Mouse (Mus musculus) hindlimb bud, embryonic 11.5 days (tissue): ENCODE measurements around the gene Aaas.

ENCODE experiments used
- DNase-seq: peaks from one replicate; pipeline ENCODE4 v3.0.0-alpha.2; 2012; ENCODE audit warnings: low read depth, low spot score; ENCODE audit errors: extremely low spot score

Gene Aaas

DNA sequence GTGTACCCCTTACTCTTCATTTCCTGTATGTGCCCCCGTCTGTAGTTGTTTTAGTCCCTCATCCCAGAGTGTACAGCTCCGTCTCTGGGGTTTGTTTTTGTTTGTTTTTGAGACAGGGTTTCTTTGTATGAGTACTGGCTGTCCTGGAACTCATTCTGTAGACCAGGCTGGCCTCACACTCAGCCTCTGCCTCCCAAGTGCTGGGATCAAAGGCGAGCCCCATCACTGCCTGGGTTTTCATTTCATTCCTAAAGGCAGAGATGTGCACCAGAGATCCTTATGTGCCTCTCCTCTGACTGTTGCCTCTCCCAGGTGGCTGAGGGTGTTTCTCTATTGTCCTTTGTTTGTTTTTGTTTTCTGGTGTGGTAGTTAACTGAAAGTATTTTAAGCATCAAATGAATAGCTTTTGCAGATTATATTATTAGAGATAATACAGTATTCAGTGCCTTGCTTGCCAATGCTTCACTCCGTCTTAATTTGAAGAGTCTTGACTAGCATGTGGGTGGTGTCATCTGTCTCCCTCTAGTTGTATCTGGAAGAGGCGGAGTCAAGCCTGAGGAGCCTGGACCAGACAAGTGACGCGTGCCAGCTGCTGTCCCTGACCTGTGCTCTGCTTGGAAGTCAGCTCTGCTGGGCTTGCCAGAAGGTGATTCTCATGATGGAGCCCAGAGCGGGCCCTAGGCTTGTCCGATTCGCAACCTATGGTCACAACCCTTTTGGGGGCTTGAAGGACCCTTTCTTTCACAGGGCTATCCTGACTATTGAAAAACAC lies 40.3 kb downstream of the Aaas start:
- no peak for DNase-seq

DNA sequence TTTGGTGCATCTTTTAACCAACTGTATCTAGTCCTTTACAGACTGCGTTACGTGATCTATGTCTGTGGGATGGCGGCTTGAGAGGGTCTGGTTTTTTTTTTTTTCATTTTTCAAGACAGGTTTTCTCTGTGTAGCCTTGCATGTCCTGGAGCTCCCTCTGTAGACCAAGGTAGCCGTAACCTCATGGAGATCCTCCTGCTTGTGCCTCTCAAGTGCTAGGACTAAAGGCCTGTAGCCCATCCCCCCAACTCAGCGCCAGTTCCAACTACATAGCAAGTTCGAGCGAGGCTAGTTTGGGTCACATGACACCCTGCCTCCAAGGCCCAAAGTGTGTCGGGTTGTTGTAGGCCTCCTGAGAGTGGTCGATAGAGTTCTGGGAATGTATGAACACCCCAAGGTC lies 41.9 kb downstream of the Aaas start:
- no peak for DNase-seq

DNA sequence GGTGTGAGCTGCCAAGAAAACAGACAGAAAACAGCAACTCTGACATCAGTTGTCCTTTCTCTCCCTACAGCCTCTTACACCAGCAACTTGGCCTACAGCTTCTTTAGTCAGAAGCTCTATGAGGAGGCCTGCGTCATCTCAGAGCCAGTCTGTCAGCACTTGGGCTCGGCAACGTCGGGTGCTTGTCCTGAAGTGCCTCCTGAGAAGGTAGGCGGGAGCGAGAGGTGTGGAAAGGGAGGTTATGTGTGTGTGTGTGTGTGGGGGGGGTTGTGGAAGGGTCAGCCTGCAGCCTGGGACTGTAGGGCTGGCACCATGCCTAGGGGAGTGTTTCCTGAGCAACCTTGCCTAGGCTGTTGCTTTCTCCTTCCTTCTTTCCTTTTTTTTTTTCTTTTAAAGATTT lies 48.0 kb downstream of the Aaas start:
- no peak for DNase-seq

DNA sequence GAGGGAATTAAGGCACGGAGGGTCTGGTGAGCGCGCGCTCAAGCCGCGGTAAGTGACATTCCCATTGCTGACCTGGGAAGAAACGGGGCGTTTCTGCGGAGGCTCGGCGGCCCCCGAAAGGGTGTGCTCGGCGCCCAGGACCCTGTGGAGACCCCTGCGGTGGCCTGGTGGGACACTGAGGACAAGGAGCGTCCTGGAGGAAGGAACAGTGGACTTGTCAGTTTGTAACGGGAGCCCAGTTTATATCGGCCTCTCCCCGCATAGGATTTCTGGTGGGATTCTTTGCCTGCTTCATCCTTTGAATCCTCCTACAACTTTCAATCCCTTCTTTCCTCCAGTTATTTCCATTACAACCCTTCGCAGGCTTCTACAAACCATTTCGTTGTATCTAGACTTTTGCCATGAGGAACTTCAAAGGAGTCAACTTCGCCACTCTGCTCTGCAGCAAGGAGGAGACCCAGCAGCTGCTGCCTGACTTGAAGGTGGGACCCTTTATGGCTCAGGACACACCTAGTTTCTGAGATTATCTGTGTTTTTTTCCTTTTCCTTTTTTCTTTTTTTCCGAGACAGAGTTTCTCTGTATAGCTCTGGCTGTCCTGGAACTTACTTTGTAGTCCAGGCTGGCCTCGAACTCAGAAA lies 54.1 kb downstream of the Aaas start:
- DNase-seq, result no peak

DNA sequence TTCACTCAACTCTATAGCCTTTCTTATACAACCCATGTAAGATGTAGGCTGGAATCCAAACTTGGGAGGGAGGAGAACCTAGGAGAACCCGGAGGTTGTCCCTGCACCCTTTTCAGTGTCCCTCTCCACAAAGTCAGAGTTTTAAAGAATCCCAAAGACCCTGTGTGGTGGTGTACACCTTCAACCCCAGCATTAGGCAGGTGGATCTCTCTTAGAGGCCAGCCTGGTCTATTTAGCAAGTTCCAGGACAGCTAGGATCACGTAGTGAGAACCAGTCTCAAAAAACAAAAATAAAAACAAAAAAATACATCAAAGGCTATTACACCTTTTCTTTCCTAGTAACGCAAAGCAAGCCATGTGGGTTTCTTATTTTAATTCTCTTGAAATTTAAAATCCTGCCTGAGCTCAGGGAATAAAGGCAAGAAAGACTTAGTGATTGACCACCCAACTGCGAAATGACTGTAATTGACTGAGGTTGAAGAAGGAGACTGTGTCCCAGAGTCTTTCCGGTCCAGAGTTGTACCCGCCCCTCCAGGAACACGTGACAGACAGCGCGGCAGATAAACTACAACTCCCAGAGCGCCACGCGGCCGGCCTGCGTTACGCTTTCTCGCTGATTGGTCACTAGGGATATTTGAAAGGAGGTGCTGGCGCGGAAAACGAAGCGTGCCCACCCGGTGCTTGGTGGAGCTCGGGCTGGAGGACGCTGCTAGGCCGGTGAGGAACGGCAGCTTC lies 54.8 kb downstream of the Aaas start, which contains the start of gene Espl1:
Gene Espl1, plus strand, starts transcription at position 634 of the 735 bp plus-strand sequence.
- peak; percentile 85 for DNase-seq
